ENCODE assay signal across 9 mouse cellular contexts in the genomic region with DNA sequence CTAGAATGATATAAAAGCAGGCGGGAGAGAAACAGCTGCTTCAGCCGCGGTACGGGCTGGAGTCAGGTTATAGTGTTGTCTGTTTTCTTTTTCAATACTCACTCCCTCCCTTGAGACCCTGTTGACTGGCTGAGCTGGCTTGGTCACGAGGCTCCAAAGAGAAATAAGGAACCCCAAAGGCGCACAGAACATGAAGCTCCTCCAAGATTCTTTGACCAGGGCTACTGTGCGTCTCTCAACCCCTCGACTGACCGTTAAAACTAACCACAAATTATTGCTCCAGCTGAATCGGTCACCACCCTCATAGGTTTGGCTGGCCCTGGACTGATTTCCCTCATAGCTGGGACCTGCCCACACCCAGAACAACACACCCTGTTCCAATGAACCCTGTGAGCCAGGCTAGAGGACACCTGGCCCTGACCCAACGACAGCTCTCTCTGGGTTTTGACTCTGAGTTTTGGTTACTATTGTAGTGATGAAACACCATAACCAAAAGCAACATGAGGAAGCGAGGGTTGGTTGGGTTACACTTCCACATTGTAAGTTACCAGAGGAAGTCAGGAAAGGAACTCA. TPM values are rescaled to one million over a fixed set of nuclear protein-coding genes. Genes with fewer than 3 reads are reported as not detected.
A peak's percentile ranks its signal among the peaks of the same experiment; 100 is the strongest.
DNase-seq lines count a peak whose midpoint lies in the region; ATAC-seq and TF ChIP-seq lines count a peak whose summit lies in the region.
"Had no signal": no experiment of that assay in that cellular context is flagged by ENCODE, and none has a peak within 500 bp of the region (broad histone marks: within the 10 kb centered on the region; RNA-seq: fewer than 3 reads in every experiment).

No protein-coding gene starts in this region.

- H3K4me3 ChIP-seq in kidney, adult 2 months (ENCODE audit: insufficient read depth, low read depth, low read length), result no peak overlapping the region
- H3K4me3 ChIP-seq in kidney, embryonic 16.5 days (ENCODE audit: low read length), result no peak overlapping the region
- peak overlapping the region; percentile 13; the same call in 1 of the 2 replicates for H3K4me3 ChIP-seq in brown adipose tissue, adult 24 weeks (ENCODE audit: insufficient read depth, low read depth, low read length)
- H3K4me3 ChIP-seq in myocyte, result no peak overlapping the region
- no peak overlapping the region for H3K4me3 ChIP-seq in forebrain, embryonic 15.5 days
- no peak overlapping the region for H3K4me3 ChIP-seq in forebrain, embryonic 12.5 days (replicated peaks)
- H3K4me3 ChIP-seq: intestine, embryonic 15.5 days had no signal

- H3K27me3 ChIP-seq in kidney, adult 2 months (replicated peaks; ENCODE audit: control insufficient read depth, insufficient read depth, low read length), result no peaks in the 10 kb centered on the region
- H3K27me3 ChIP-seq in kidney, embryonic 16.5 days (ENCODE audit: insufficient read depth, low read length), result no peaks in the 10 kb centered on the region
- H3K27me3 ChIP-seq in myocyte (ENCODE audit: control insufficient read depth, insufficient read depth, insufficient read length), result peaks cover 21% of the 10 kb centered on the region
- H3K27me3 ChIP-seq in forebrain, embryonic 15.5 days, result no peaks in the 10 kb centered on the region
- H3K27me3 ChIP-seq in forebrain, embryonic 12.5 days, result no peaks in the 10 kb centered on the region
- H3K27me3 ChIP-seq: intestine, embryonic 15.5 days had no signal

- no peak overlapping the region for H3K4me2 ChIP-seq in kidney, embryonic 16.5 days (replicated peaks; ENCODE audit: low read depth, low read length)
- peak overlapping the region; percentile 34 for H3K4me2 ChIP-seq in myocyte (ENCODE audit: low read depth)
- H3K4me2 ChIP-seq in forebrain, embryonic 15.5 days (replicated peaks), result no peak overlapping the region
- no peak overlapping the region for H3K4me2 ChIP-seq in forebrain, embryonic 12.5 days

- WGBS in kidney, adult 2 months, result 66% methylated on average over 12 of the region's 12 CpGs
- WGBS in kidney, embryonic 16.5 days, result 61% methylated on average over 12 of the region's 12 CpGs
- 89% methylated on average over 12 of the region's 12 CpGs for WGBS in forebrain, embryonic 15.5 days
- WGBS in forebrain, embryonic 12.5 days, result 87% methylated on average over 12 of the region's 12 CpGs

- no peak overlapping the region for H3K9ac ChIP-seq in kidney, embryonic 16.5 days (replicated peaks; ENCODE audit: low read length)
- no peak overlapping the region for H3K9ac ChIP-seq in forebrain, embryonic 15.5 days (replicated peaks)
- H3K9ac ChIP-seq in forebrain, embryonic 12.5 days, result no peak overlapping the region
- H3K9ac ChIP-seq: intestine, embryonic 15.5 days had no signal

- intact Hi-C loops in heart, postnatal 25 days (cut with DNase I), result no loop called here

- no peaks in the 10 kb centered on the region for H3K36me3 ChIP-seq in kidney, adult 2 months (ENCODE audit: control insufficient read depth, insufficient read depth, low read length)
- no peaks in the 10 kb centered on the region for H3K36me3 ChIP-seq in kidney, embryonic 16.5 days (ENCODE audit: insufficient read depth, low read length)
- H3K36me3 ChIP-seq in myocyte (ENCODE audit: control insufficient read depth, insufficient read depth), result no peaks in the 10 kb centered on the region
- no peaks in the 10 kb centered on the region for H3K36me3 ChIP-seq in forebrain, embryonic 15.5 days
- H3K36me3 ChIP-seq in forebrain, embryonic 12.5 days (replicated peaks), result no peaks in the 10 kb centered on the region
- H3K36me3 ChIP-seq: intestine, embryonic 15.5 days had no signal

- TF ChIP-seq CTCF in kidney, adult 2 months (conservative IDR thresholded peaks at IDR 0.05; ENCODE audit: insufficient read depth, insufficient read length, low read depth, low read length), result no peak

- no peaks in the 10 kb centered on the region for H3K79me2 ChIP-seq in myocyte (ENCODE audit: control insufficient read depth, insufficient read depth)

- no peak overlapping the region for H3K27ac ChIP-seq in kidney, adult 2 months (ENCODE audit: insufficient read depth, low read depth, low read length)
- no peak overlapping the region for H3K27ac ChIP-seq in kidney, embryonic 16.5 days (ENCODE audit: low read length)
- peak overlapping the region; percentile 96 for H3K27ac ChIP-seq in brown adipose tissue, adult 24 weeks (replicated peaks; ENCODE audit: low read depth, low read length)
- H3K27ac ChIP-seq in forebrain, embryonic 15.5 days (replicated peaks), result no peak overlapping the region
- H3K27ac ChIP-seq in forebrain, embryonic 12.5 days, result no peak overlapping the region

- TF ChIP-seq POLR2A in kidney, adult 2 months (IDR thresholded peaks at IDR 0.05; ENCODE audit: low read depth, low read length), result no peak
- TF ChIP-seq POLR2A in myocyte (IDR thresholded peaks at IDR 0.05; ENCODE audit: insufficient read length, low read depth), result no peak

- no peak; the same call in 1 of the 2 replicates for ATAC-seq in kidney, embryonic 16.5 days (ENCODE audit: low FRiP score, low TSS enrichment)
- ATAC-seq in forebrain, embryonic 15.5 days (replicated peaks), result no peak
- no peak for ATAC-seq in forebrain, embryonic 12.5 days (ENCODE audit: low FRiP score)

- peak; percentile 51 for DNase-seq in kidney, adult 2 months
- peak; percentile 35 for DNase-seq in heart, postnatal 25 days (ENCODE audit: low spot score)
- DNase-seq in left cerebral cortex, adult 8-10 months (ENCODE audit: low spot score in 2 of 2), result no peak

- H3K4me1 ChIP-seq in kidney, adult 2 months (ENCODE audit: control insufficient read depth, insufficient read depth, low read length), result no peaks in the 10 kb centered on the region
- H3K4me1 ChIP-seq in kidney, embryonic 16.5 days (ENCODE audit: insufficient read depth, low read length), result peaks cover 4% of the 10 kb centered on the region; the same call in 1 of the 2 replicates
- H3K4me1 ChIP-seq in brown adipose tissue, adult 24 weeks (ENCODE audit: control insufficient read depth, insufficient read depth, insufficient read length, low read length), result peaks cover 16% of the 10 kb centered on the region
- H3K4me1 ChIP-seq in forebrain, embryonic 15.5 days, result no peaks in the 10 kb centered on the region
- peaks cover 4% of the 10 kb centered on the region for H3K4me1 ChIP-seq in forebrain, embryonic 12.5 days

- no peaks in the 10 kb centered on the region for H3K9me3 ChIP-seq in kidney, embryonic 16.5 days (ENCODE audit: low read length)
- no peaks in the 10 kb centered on the region for H3K9me3 ChIP-seq in forebrain, embryonic 15.5 days
- H3K9me3 ChIP-seq in forebrain, embryonic 12.5 days, result no peaks in the 10 kb centered on the region
- H3K9me3 ChIP-seq: intestine, embryonic 15.5 days had no signal

- no peak overlapping the region for H3ac ChIP-seq in myocyte (ENCODE audit: control insufficient read depth, insufficient read length)

RNA-seq across cellular contexts. Expression of gene Tnfrsf14, which starts 0.8 kb away (rescaled TPM):
- 12.1 and 19.4 TPM in 2 replicates for polyA plus RNA-seq in kidney, adult 2 months (2012; rRNA removed)
- polyA plus RNA-seq in kidney, embryonic 16.5 days (2015; fragmentation: Nextera tagmentation; extraction: Ambion mirVana), result 0.74 and 0.95 TPM in 2 replicates
- 2.1 and 4.6 TPM in 2 replicates for polyA plus RNA-seq in brown adipose tissue, adult 24 weeks (2012; ENCODE audit: insufficient read depth, insufficient read length, missing spikeins)
- 1 to 10 TPM; 3.8 to 6.7 TPM for total RNA-seq in heart, postnatal 25 days (2021)
- 0.43 TPM for polyA plus RNA-seq in myocyte (2012; fragmentation: generic; extraction: Trizol)
- 0.36 TPM in 1 of 2 replicates, not detected in the other for polyA plus RNA-seq in forebrain, embryonic 15.5 days (2015; fragmentation: Nextera tagmentation; extraction: Ambion mirVana)
- 0.21 and 1.2 TPM in 2 replicates for polyA plus RNA-seq in forebrain, embryonic 12.5 days (2016; fragmentation: Nextera tagmentation; extraction: Ambion mirVana)
- 1 to 10 TPM; 1.5 to 3.0 (median 2.8) TPM for total RNA-seq in left cerebral cortex, adult 8-10 months (2022)

RNA-seq across cellular contexts. Expression of gene Fam213b, which starts 30.2 kb away (rescaled TPM):
- 74.0 and 92.4 TPM in 2 replicates for polyA plus RNA-seq in kidney, adult 2 months (2012; rRNA removed)
- polyA plus RNA-seq in kidney, embryonic 16.5 days (2015; fragmentation: Nextera tagmentation; extraction: Ambion mirVana), result 39.1 and 42.2 TPM in 2 replicates
- 22.6 and 33.5 TPM in 2 replicates for polyA plus RNA-seq in brown adipose tissue, adult 24 weeks (2012; ENCODE audit: insufficient read depth, insufficient read length, missing spikeins)
- total RNA-seq in heart, postnatal 25 days (2021), result 10 to 100 TPM; 74.4 to 76.2 TPM
- 5.7 TPM for polyA plus RNA-seq in myocyte (2012; fragmentation: generic; extraction: Trizol)
- polyA plus RNA-seq in forebrain, embryonic 15.5 days (2015; fragmentation: Nextera tagmentation; extraction: Ambion mirVana), result 36.8 and 40.5 TPM in 2 replicates
- 29.8 and 30.3 TPM in 2 replicates for polyA plus RNA-seq in forebrain, embryonic 12.5 days (2016; fragmentation: Nextera tagmentation; extraction: Ambion mirVana)
- total RNA-seq in left cerebral cortex, adult 8-10 months (2022), result 10 to 100 TPM; 56.5 to 68.1 (median 60.5) TPM

RNA-seq across cellular contexts. Expression of gene Hes5, which starts 31.5 kb away (rescaled TPM):
- not detected in 2 replicates for polyA plus RNA-seq in kidney, adult 2 months (2012; rRNA removed)
- polyA plus RNA-seq in kidney, embryonic 16.5 days (2015; fragmentation: Nextera tagmentation; extraction: Ambion mirVana), result 17.2 and 20.1 TPM in 2 replicates
- polyA plus RNA-seq in brown adipose tissue, adult 24 weeks (2012; ENCODE audit: insufficient read depth, insufficient read length, missing spikeins), result not detected in 2 replicates
- under 1 TPM in 1 of 2 experiments, not detected in 1; 0.28 TPM for total RNA-seq in heart, postnatal 25 days (2021)
- polyA plus RNA-seq in myocyte (2012; fragmentation: generic; extraction: Trizol), result not detected
- polyA plus RNA-seq in forebrain, embryonic 15.5 days (2015; fragmentation: Nextera tagmentation; extraction: Ambion mirVana), result 125 and 127 TPM in 2 replicates
- 456 and 462 TPM in 2 replicates for polyA plus RNA-seq in forebrain, embryonic 12.5 days (2016; fragmentation: Nextera tagmentation; extraction: Ambion mirVana)
- total RNA-seq in left cerebral cortex, adult 8-10 months (2022), result 10 to 100 TPM; 31.5 to 42.6 (median 41.9) TPM

RNA-seq across cellular contexts. Expression of gene Pank4, which starts 34.7 kb away (rescaled TPM):
- polyA plus RNA-seq in kidney, adult 2 months (2012; rRNA removed), result 37.5 and 41.5 TPM in 2 replicates
- 51.9 and 53.8 TPM in 2 replicates for polyA plus RNA-seq in kidney, embryonic 16.5 days (2015; fragmentation: Nextera tagmentation; extraction: Ambion mirVana)
- polyA plus RNA-seq in brown adipose tissue, adult 24 weeks (2012; ENCODE audit: insufficient read depth, insufficient read length, missing spikeins), result 11.0 and 18.7 TPM in 2 replicates
- 10 to 100 TPM; 45.6 to 46.4 TPM for total RNA-seq in heart, postnatal 25 days (2021)
- 21.0 TPM for polyA plus RNA-seq in myocyte (2012; fragmentation: generic; extraction: Trizol)
- polyA plus RNA-seq in forebrain, embryonic 15.5 days (2015; fragmentation: Nextera tagmentation; extraction: Ambion mirVana), result 43.5 and 48.9 TPM in 2 replicates
- 46.7 and 51.8 TPM in 2 replicates for polyA plus RNA-seq in forebrain, embryonic 12.5 days (2016; fragmentation: Nextera tagmentation; extraction: Ambion mirVana)
- total RNA-seq in left cerebral cortex, adult 8-10 months (2022), result 10 to 100 TPM; 35.5 to 44.7 (median 38.6) TPM

RNA-seq across cellular contexts. Expression of gene Mmel1, which starts 59.8 kb away (rescaled TPM):
- polyA plus RNA-seq in kidney, adult 2 months (2012; rRNA removed), result 0.03 and 0.19 TPM in 2 replicates
- 0.17 TPM in 1 of 2 replicates, not detected in the other for polyA plus RNA-seq in kidney, embryonic 16.5 days (2015; fragmentation: Nextera tagmentation; extraction: Ambion mirVana)
- not detected in 2 replicates for polyA plus RNA-seq in brown adipose tissue, adult 24 weeks (2012; ENCODE audit: insufficient read depth, insufficient read length, missing spikeins)
- total RNA-seq in heart, postnatal 25 days (2021), result under 1 TPM; 0.20 to 0.39 TPM
- 0.52 TPM for polyA plus RNA-seq in myocyte (2012; fragmentation: generic; extraction: Trizol)
- polyA plus RNA-seq in forebrain, embryonic 15.5 days (2015; fragmentation: Nextera tagmentation; extraction: Ambion mirVana), result 0.36 and 0.56 TPM in 2 replicates
- 0.08 and 0.19 TPM in 2 replicates for polyA plus RNA-seq in forebrain, embryonic 12.5 days (2016; fragmentation: Nextera tagmentation; extraction: Ambion mirVana)
- total RNA-seq in left cerebral cortex, adult 8-10 months (2022), result 1 to 10 TPM in 2 of 4 experiments, under 1 TPM in 2; 0.37 to 1.2 (median 0.78) TPM

Comparison
In these comparisons a context has a peak if more than half of its experiments do, and no peak if none do; other contexts are left out.
1. RNA of gene Hes5, which starts 31.5 kb away (polyA plus RNA-seq): 456 to 462 TPM in forebrain, embryonic 12.5 days, 125 to 127 TPM in forebrain, embryonic 15.5 days and 17.2 to 20.1 TPM in kidney, embryonic 16.5 days; not detected in kidney, adult 2 months, not detected in brown adipose tissue, adult 24 weeks and not detected in myocyte (single experiment); every median in the first group is over 10 times any median in the second.
2. DNase-seq: peak in kidney, adult 2 months (single experiment) and heart, postnatal 25 days (single experiment); none in left cerebral cortex, adult 8-10 months (0 of 2).